11 mouse cellular contexts compared by ENCODE assay signal in the genomic region with DNA sequence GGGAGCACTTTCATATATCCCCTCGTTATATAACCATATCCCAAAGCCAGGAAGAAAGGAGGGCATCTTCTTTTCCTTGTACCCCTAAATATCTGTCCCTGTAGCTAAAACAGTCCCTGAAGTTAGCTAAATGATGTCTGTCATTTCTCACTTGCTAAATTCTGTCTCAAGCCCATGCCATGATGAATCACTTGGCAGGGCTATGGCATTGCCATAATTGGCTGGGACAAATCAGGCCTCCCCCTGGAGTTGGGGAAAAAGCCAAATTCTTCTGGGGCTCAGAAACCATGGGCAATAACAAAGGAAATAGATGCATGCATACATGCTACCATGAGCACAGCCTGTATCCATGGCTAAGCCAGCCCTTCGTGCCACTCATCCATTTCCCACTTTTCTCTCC.
"Had no signal": no experiment of that assay in that cellular context is flagged by ENCODE, and none has a peak within 500 bp of the region (broad histone marks: within the 10 kb centered on the region; RNA-seq: fewer than 3 reads in every experiment).

No protein-coding gene starts in this region.

- H3K27me3 ChIP-seq: liver, embryonic 15.5 days; midbrain, embryonic 13.5 days; neural tube, embryonic 12.5 days had no signal

- H3K36me3 ChIP-seq: liver, embryonic 15.5 days; midbrain, embryonic 13.5 days; neural tube, embryonic 12.5 days had no signal

- H3K27ac ChIP-seq: liver, embryonic 15.5 days; midbrain, embryonic 13.5 days; neural tube, embryonic 12.5 days; stomach, postnatal 0 days had no signal

- H3K9me3 ChIP-seq: liver, embryonic 15.5 days; midbrain, embryonic 13.5 days; neural tube, embryonic 12.5 days had no signal

- H3K4me2 ChIP-seq: liver, embryonic 11.5 days; liver, embryonic 15.5 days; midbrain, embryonic 13.5 days; neural tube, embryonic 12.5 days had no signal

- ATAC-seq: lung, postnatal 0 days; midbrain, embryonic 13.5 days had no signal

- H3K4me3 ChIP-seq: liver, embryonic 15.5 days; midbrain, embryonic 13.5 days; neural tube, embryonic 12.5 days had no signal

- DNase-seq: kidney, adult 8-10 months; kidney, postnatal 36 days; lung, adult 2 months; lung, postnatal 36 days; thymus, postnatal 4 days had no signal

- H3K4me1 ChIP-seq: liver, embryonic 15.5 days; midbrain, embryonic 13.5 days; neural tube, embryonic 12.5 days had no signal

- H3K9ac ChIP-seq: liver, embryonic 15.5 days; midbrain, embryonic 13.5 days; neural tube, embryonic 12.5 days had no signal
